Mouse (Mus musculus) G1E-ER4 (cell line): ENCODE results near the gene Eif4e1b. TPM values are rescaled to one million over a fixed set of nuclear protein-coding genes. Genes with fewer than 3 reads are reported as not detected.

Experiments
- GATA1 ChIP-seq: IDR thresholded peaks from one replicate; pipeline ENCODE4 v1.8.0; 2012; ENCODE audit warnings: low read length, inconsistent platforms
- polyA plus RNA-seq: library from polyadenylated mRNA; stranded (reverse); fragments of >175 nt; gene quantifications from 2 replicates; pipeline ENCODE4 v1.2.3, GENCODE M21; 2012

The Eif4e1b gene
- polyA plus RNA-seq, 1 experiment: not detected

DNA sequence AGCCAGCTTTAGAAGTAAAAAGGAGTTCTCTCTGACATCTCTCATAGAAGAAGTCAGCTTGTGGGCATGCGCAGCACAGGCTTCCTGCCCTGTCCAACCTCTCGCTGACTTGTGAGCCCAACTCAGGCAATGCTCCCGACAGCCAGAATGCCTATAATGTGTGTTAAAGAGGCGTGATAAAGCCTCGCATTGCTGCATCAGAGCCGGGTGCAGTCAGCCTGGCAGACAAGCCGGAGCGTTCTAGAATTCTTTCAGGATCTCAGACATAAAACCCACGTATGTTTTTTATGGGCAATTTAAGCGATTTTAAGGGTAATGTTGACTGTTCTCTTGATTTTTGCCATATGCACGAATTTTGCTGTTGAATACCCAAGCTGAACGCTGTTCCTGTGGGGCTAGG, 24.3 kb downstream of the Eif4e1b start:
- no peak for TF ChIP-seq GATA1

- no peak for TF ChIP-seq GATA1
Observed at GRCm38 (mm10) chr13:54811476-54811875, 27.7 kb downstream of the Eif4e1b start.

DNA sequence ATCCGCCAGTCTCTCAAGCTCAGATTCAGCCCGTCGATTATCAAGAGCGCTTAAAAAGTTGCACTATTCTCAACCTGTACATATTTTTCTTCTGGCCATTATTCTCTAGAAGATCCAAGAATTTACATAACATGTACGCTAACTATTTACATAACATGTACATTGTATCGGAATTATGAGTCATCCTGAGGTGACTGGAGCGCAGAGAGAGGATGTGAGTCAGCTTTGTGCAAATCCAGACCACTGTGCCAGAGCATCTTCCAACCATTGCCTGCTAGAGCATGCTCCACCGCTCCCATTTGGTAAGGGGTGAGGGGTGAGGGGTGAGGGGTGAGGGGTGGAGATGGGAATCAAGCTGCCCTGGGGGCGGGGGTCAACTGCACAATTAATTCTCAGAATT, 29.6 kb downstream of the Eif4e1b start:
- TF ChIP-seq GATA1: no peak

GRCm38 (mm10) chr13:54818399-54819254, 34.8 kb downstream of the Eif4e1b start:
- no peak for TF ChIP-seq GATA1

DNA sequence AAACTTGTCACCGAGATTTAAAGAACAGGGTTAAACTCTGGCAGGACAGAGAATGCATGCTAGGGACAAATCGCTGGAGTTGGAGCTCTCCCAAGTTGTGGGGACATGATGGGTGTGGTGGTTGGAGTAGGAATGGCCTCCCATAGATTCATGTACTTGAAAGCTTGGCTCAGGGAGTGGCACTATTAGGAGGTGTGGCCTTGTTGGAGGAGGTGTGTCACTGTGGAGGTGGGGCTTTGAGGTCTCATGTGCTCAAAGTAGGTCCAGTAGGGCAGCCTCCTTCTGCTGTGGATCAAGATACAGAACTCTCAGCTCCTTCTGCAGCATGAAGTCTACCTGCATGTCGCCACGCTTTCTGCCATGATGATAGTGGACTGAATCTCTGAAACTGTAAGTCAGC, 37.3 kb downstream of the Eif4e1b start:
- no peak for TF ChIP-seq GATA1

DNA sequence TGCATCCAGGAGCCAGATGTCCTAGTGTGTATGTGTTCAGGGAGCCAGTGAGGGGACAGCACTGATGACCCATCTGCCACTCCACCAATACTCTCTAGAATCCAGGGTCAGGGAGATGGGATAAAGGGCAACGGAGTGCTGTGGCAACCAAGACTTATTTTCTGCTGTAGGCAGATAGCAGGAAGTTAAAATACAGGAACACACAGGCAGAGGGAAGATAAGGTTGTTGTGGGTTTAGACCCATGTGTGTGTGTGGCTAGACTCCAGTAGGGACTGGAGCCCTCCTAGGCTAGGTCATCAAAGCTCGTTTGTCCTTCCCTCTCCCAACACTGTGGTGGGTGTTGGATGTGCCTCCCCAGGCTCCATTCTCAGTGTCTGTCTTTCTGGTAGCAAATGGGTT, 38.1 kb downstream of the Eif4e1b start:
- TF ChIP-seq GATA1: no peak

- TF ChIP-seq GATA1: no peak
Observed at GRCm38 (mm10) chr13:54824111-54824931, 40.5 kb downstream of the Eif4e1b start.

GRCm38 (mm10) chr13:54827992-54828391, 44.2 kb downstream of the Eif4e1b start:
- TF ChIP-seq GATA1: no peak

DNA sequence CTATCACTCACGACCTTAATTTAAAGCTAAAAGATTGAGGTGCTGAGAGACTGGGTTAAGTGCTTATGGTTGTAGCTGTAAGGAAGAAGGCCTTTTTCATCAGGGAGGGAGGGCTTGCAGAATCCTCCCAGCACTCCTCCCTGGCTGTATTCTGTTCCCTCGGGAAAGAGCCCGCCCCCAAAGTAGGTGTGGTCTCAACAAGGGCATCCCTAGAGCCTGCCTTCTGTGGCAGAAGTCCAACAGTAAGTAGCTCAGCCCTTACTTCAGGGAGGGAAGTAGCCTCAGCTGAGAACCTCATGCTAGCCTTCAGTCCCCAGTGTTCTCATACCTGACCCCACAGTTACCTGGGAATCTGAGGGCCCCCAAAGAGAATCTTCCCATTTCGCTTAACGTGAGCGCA, 44.7 kb downstream of the Eif4e1b start:
- TF ChIP-seq GATA1: no peak

GRCm38 (mm10) chr13:54829450-54829849, 45.7 kb downstream of the Eif4e1b start:
- no peak for TF ChIP-seq GATA1

GRCm38 (mm10) chr13:54836351-54837030, 52.7 kb downstream of the Eif4e1b start:
- TF ChIP-seq GATA1: no peak

- no peak for TF ChIP-seq GATA1
Observed at GRCm38 (mm10) chr13:54837061-54837460, 53.3 kb downstream of the Eif4e1b start.

- TF ChIP-seq GATA1: no peak
Observed at GRCm38 (mm10) chr13:54837471-54837889, 53.7 kb downstream of the Eif4e1b start.

Other genes starting within 250 kb of the Eif4e1b start
- gene 4833439L19Rik, start 218.6 kb upstream of the Eif4e1b start, polyA plus RNA-seq: 39.7 and 48.4 TPM in 2 replicates
- 8.0 and 12.2 TPM in 2 replicates for gene Arl10, start 209.0 kb upstream of the Eif4e1b start, polyA plus RNA-seq
- 77.4 and 101 TPM in 2 replicates for gene Nop16, start 193.9 kb upstream of the Eif4e1b start, polyA plus RNA-seq
- gene Higd2a, start 193.8 kb upstream of the Eif4e1b start, polyA plus RNA-seq: 13.0 and 86.8 TPM in 2 replicates
- 67.4 and 91.2 TPM in 2 replicates for gene Cltb, start 172.7 kb upstream of the Eif4e1b start, polyA plus RNA-seq
- 22.1 and 26.1 TPM in 2 replicates for gene Faf2, start 162.2 kb upstream of the Eif4e1b start, polyA plus RNA-seq
- 269 and 288 TPM in 2 replicates for gene Rnf44, start 90.1 kb upstream of the Eif4e1b start, polyA plus RNA-seq
- not detected in 2 replicates for gene Cdhr2, start 82.5 kb upstream of the Eif4e1b start, polyA plus RNA-seq
- gene Gprin1, start 34.1 kb upstream of the Eif4e1b start, polyA plus RNA-seq: not detected in 2 replicates
- gene Sncb, start 17.4 kb upstream of the Eif4e1b start, polyA plus RNA-seq: not detected in 2 replicates
- gene Tspan17, start 5.4 kb downstream of the Eif4e1b start, polyA plus RNA-seq: 0.14 and 0.17 TPM in 2 replicates
- not detected in 2 replicates for gene Unc5a, start 165.4 kb downstream of the Eif4e1b start, polyA plus RNA-seq
- not detected in 2 replicates for gene Hk3, start 237.4 kb downstream of the Eif4e1b start, polyA plus RNA-seq